Mouse (Mus musculus) spleen, postnatal 36 days (tissue): ENCODE measurements around the gene Tspear.
A peak's percentile ranks its signal among the peaks of the same experiment; 100 is the strongest.
"Not testable (repeated sequence)": the region's sequence is repeated elsewhere in the genome, so short reads cannot be mapped to it uniquely, and the experiment has no call there.

Experiments used
- DNase-seq, 2 experiments: peaks; one replicate each; pipeline ENCODE4 v3.0.0; 2022; ENCODE audit warnings: low spot score in 2 of 2, mixed read lengths in 1 of 2

The Tspear gene

DNA sequence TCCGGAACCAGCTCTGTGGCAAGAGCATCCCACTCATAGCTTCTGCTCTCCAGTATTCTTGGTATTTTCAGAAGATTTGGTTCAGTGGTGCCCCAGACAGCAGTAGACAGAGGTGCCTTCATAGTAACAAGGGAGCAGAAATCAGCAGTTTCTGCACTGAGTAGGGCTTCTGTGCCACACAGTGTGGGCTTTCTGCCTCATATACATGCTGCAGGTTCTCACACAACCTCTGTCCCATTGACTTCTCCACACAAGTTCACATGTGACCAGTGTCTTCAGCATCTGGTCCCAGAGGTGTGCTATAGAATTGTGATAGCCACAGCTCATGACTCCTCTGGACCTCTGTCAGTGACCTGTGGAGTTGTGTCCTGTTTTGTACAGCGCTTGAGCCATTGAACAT is 102.3 kb downstream of the Tspear start:
- DNase-seq: no peak

DNA sequence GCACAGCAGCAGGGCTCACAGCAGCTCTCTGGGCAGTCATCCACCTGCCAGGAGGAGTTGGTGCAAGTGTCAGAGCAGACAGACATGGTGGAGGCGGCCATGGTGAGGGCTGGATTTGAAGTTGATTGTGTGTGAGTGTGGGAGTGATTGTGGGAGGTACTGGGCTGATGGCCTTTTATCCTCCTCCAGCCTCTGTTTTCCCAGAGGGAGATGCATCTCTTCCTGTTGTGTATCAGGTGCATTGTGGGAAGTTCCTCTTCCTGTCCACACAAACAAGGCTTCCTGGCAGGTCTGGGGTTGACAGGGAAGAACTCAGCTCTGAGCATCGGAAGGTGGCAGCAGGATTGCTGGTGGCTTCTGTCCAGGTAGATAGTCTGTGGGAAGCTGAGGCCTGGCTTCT is 108.6 kb downstream of the Tspear start, which contains the start of gene Gm9639:
Gene Gm9639 (minus strand): TSS at position 101 of the 400 bp plus-strand sequence.
- no peak for DNase-seq

GRCm38 (mm10) chr10:77797677-77798076 is 111.3 kb downstream of the Tspear start:
- DNase-seq: no peak

GRCm38 (mm10) chr10:77798164-77798920 is 112.0 kb downstream of the Tspear start:
- DNase-seq: not testable (repeated sequence)

- DNase-seq: no peak
Measured at GRCm38 (mm10) chr10:77798921-77799508, 112.6 kb downstream of the Tspear start, which contains the start of gene Gm19668. Gene Gm19668, minus strand, starts transcription at chr10:77799133.

DNA sequence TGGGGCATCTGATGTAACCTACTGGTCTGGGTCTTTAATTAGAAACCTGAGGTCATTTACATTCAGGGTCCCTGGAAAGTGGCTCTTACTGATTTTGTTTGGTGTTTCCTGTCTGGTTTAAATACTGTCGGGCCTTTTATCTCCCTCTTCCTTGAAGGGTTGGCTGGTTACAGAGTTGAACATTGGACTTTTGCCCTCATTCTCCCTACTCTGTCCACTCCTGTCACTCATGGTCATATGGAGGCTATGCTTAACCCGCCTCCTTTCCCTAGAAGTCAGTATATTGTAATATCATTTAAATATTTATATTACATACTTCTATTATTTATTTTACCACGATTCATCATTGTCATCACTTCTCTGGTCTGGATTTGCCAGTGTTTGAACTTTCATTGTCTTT is 117.7 kb downstream of the Tspear start:
- no peak for DNase-seq

DNA sequence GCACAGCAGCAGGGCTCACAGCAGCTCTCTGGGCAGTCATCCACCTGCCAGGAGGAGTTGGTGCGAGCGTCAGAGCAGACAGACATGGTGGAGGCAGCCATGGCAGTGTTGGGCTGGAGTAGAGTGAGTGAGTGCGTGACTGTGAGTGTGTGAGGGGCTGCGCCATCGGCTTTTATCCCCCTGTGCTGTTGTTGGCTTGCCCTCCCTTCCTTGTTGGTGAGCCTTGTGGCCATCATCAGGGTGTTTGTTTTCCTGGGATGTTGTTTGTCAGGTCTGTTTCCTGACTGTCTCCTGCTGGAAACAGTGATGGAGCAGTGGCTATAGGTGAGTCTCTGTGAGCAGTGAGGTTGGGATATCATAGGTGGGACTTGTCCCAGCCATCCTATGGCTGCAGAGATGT is 125.4 kb downstream of the Tspear start, which contains the start of gene Gm9507:
Gene Gm9507 (minus strand): TSS at position 101 of the 400 bp plus-strand sequence.
- no peak for DNase-seq

GRCm38 (mm10) chr10:77814382-77814781 is 128.0 kb downstream of the Tspear start, which contains the start of gene Gm2696:
Gene Gm2696, plus strand, starts transcription at chr10:77814682.
- no peak for DNase-seq

GRCm38 (mm10) chr10:77815514-77815913 is 129.1 kb downstream of the Tspear start:
- DNase-seq: peak in 1 of 2 experiments; percentile 4

DNA sequence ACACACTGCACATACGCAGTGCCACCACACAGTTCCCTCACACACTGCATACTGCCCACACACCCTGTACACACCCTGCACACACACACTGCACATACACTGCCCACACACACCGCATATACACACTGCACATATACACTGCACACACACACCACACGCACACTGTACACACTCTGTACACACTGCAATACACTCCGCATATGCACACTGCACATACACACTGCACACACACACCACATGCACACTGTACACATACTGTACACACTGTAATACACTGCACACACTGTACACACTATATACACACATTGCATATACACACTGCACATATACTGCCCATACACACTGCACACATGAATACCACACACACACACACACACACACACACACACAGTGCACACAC is 132.2 kb downstream of the Tspear start:
- no peak for DNase-seq

DNA sequence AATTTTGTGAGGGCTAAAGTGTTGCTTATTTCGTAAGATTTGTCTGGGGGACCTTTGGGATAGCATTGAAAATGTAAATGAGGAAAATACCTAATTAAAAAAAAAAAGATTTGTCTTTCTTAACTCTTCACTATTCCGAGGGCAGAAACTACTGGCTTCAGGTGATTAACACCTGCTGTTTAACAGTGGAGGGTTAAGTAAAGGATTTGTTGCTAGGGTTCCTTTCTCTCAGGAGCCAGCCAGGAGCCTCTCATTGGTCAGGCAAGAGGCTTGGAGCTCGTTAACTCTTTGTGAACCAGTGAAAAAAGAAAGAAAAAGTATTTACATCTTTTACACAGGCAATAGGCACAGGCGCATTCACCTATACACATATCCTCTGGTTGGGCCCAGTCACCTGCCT is 132.8 kb downstream of the Tspear start:
- DNase-seq: no peak

DNA sequence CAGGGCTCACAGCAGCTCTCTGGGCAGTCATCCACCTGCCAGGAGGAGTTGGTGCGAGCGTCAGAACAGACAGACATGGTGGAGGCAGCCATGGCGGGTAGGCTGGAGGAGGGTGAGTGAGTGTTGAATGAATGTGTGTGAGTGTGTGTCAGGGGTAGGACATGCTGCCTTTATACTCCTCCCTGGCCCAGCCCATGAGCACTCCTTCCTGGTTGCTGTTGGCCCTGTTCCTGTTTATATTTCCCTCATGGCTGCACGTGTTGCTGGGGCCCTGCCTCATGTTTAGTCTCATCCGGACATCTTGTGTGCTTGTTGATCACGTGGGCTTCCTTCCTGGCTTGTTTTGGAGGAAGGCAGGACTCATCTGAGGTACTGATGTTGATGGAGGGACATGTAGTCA is 140.6 kb downstream of the Tspear start, which contains the start of gene Krtap10-4:
Gene Krtap10-4 (minus strand): TSS at position 145 of the 400 bp plus-strand sequence.
- DNase-seq: no peak

DNA sequence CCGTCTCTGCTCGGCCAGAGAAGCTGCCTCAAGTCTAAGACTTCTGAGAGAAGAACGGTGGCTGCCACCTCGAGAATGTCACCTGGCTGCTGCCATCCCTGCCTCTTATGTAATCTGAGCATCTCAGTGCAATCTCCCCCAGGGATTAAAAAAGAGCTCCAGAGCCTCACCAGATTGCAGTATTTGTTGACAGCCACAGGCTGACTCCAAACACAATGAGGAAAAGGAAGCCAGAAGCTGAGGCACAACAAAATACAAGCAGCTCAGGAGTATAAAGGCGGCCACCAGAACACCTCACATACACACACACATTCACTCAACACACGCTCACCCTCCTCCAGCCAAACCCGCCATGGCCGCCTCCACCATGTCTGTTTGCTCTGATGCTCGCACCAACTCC is 149.3 kb downstream of the Tspear start, which contains the start of gene Krtap10-10:
Gene Krtap10-10 (plus strand): TSS at position 301 of the 400 bp plus-strand sequence.
- DNase-seq: no peak

DNA sequence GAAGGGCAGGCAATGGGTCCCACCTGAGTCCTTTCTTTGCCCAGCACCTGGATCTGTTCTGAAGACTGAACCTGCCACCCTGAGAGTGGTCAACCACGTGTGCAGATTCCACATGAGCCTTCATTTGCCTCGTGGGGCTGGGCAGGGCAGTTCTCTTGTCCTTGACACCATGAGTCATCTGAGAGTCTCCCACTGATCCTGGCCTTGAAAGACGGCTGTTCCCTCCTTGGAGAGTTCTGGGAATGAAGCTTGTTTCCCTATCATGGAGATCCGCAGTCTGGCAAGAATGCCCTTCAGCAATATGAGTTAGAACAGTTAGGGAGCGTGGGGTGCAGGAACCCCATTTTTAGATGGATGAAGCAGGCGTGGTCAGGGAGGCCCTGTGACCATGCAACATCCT is 152.6 kb downstream of the Tspear start:
- DNase-seq: no peak

- no peak for DNase-seq
Measured at GRCm38 (mm10) chr10:77846503-77846902, 160.1 kb downstream of the Tspear start, which contains the start of gene Gm36176. Gene Gm36176, plus strand, starts transcription at chr10:77846803.

DNA sequence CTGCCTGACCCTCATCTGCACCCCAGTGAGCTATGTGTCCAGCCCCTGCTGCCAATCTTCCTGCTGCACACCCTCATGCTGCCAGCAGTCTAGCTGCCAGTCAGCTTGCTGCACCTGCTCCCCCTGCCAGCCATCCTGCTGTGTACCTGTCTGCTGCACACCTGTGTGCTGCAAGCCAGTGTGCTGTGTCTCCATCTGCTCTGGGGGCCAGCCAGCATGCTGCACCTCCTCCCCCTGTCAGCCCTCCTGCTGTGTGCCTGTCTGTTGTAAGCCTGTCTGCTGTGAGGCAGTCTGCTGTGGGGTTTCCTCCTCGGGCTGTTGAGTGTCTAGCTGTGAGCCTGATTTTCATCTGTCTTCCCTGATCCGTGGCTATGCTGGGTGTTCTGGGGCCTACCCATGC is 160.6 kb downstream of the Tspear start:
- DNase-seq: no peak

- no peak for DNase-seq
Measured at GRCm38 (mm10) chr10:77847538-77847937, 161.2 kb downstream of the Tspear start.

DNA sequence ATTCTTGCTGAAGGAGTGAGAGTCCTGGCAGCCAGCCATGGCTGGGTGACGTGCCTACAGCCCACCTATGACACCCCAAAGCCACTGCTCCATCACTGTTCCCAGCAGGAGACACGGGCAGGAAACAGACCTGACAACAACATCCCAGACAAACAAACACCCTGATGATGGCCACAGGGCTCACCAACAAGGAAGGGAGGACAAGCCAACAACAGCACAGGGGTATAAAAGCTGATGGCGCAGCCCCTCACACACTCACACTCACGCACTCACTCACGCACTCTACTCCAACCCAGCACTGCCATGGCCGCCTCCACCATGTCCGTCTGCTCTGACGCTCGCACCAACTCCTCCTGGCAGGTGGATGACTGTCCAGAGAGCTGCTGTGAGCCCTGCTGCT is 166.2 kb downstream of the Tspear start, which contains the start of gene Gm10318:
Gene Gm10318 (plus strand): TSS at position 301 of the 400 bp plus-strand sequence.
- no peak for DNase-seq

GRCm38 (mm10) chr10:77861675-77862074 is 175.3 kb downstream of the Tspear start, which contains the start of gene Gm3285:
Gene Gm3285, plus strand, starts transcription at chr10:77861975.
- DNase-seq: no peak

DNA sequence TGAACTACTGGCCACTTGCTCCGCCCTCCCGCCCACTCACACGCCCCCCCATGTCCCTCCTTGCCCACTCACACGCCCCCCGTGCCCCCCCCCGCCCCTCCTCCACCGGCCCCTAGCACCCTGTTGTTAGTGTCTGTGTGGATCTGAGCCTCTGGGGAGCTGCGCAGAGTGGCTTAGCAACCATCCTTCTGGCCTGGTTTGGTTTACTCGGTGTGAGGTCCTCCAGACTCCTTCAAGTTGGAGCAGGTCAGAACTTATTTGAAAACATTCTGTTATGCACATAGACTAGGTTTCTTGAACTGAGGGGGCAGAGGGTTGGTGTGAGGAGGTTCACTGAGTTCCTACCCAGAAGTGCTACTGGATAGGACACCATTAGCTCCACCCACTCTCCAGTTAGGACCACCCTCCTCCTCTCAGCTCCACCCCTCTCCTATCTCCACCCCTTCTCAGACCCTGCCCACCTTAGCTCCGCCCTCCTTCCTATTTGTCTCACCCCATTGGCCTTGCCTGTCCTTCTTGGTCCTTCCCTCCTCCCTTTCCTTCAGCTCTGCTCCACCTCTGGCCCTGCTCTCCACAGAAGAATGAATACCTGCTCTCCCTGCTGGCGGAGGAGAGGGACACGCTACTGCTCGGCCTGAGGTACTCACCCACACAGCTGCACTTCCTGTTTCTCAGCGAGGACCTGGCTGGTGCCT is 177.8 kb downstream of the Tspear start:
- DNase-seq: peak; percentile 55 to 64

DNA sequence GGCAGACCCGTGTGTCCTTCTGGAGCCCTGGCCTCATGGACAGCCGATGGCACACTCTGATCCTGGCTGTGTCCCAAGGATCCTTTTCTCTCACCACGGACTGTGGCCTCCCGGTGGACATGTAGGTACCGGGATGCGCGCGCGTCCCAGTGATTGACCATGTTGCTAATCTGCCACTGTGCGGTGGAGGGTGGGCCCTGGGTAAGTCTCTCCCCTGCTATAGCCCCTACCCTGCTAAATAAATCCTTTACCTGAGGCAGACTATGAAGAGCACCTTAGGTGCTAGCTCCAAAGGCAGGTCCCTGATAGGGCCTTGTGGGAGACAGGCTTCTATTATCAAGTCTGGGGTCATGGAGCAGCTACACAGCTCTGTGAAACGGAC is 178.4 kb downstream of the Tspear start:
- DNase-seq: no peak

DNA sequence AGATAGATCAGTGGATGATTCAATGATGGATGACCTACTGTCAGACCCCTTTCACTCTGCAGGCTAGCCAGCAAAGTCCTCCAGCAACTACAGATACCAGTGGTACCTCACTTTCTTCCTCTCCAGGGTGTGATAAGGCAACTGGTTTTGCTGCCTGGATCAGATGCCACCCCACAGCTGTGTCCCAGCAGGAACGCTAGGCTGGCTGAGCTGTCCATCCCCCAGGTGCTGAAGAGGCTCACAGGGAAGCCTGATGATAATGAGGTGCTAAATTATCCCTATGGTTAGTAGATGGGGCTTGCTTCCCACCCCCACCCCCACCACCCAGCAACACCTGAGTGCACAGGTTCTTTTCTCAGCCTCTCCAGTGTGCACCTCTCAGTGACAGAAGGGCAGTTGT is 181.2 kb downstream of the Tspear start:
- no peak for DNase-seq
